Mouse (Mus musculus): Measurements from ENCODE around the gene Hyal5. TPM values are rescaled to one million over a fixed set of nuclear protein-coding genes. Genes with fewer than 3 reads are reported as not detected.

Gene Hyal5
- not detected in 2 replicates for polyA plus RNA-seq (2012; rRNA removed)

GRCm38 (mm10) chr6:24857697-24858096, at the start of gene Hyal5:
TSS of gene Hyal5 (plus strand) at chr6:24857997.

Other genes with a start within 250 kb of the Hyal5 start
- 5.6 and 7.0 TPM in 2 replicates for gene Wasl, start 193.0 kb upstream of the Hyal5 start, polyA plus RNA-seq (2012; rRNA removed)
- gene Hyal6, start 124.8 kb upstream of the Hyal5 start, polyA plus RNA-seq (2012; rRNA removed): not detected in 2 replicates
- gene Hyal4, start 109.7 kb upstream of the Hyal5 start, polyA plus RNA-seq (2012; rRNA removed): not detected in 2 replicates
- not detected in 2 replicates for gene Spam1, start 66.8 kb upstream of the Hyal5 start, polyA plus RNA-seq (2012; rRNA removed)
- 0.08 and 0.14 TPM in 2 replicates for gene Tmem229a, start 98.3 kb downstream of the Hyal5 start, polyA plus RNA-seq (2012; rRNA removed)